Mouse (Mus musculus): Measurements from ENCODE around the gene Ptma. TPM values are rescaled to one million over a fixed set of nuclear protein-coding genes. Genes with fewer than 3 reads are reported as not detected.
"Not testable (repeated sequence)": the region's sequence is repeated elsewhere in the genome, so short reads cannot be mapped to it uniquely, and the experiment has no call there.

Gene Ptma
- polyA plus RNA-seq, 1 experiment: 915 TPM

- TF ChIP-seq POLR2A (IDR thresholded peaks at IDR 0.05; ENCODE audit: low read depth, low read length): no peak
- TF ChIP-seq CTCF (IDR thresholded peaks at IDR 0.05; ENCODE audit: extremely low read depth, insufficient read depth, insufficient read length, insufficient replicate concordance): peak; percentile 84; the same call in 1 of the 2 replicates
- Histone ChIP-seq H3K27me3 (ENCODE audit: control insufficient read depth, insufficient read depth, low read length) (no peaks in the 10 kb centered on the region), H3K27ac (ENCODE audit: insufficient read depth, low read length) (no peak overlapping the region), H3K36me3 (ENCODE audit: control insufficient read depth, insufficient read depth, low read length) (peaks cover 8% of the 10 kb centered on the region), H3K4me3 (ENCODE audit: extremely low read depth, insufficient read depth, insufficient read length) (no peak overlapping the region), H3K4me1 (ENCODE audit: control insufficient read depth, insufficient read depth, insufficient read length) (peaks cover 4% of the 10 kb centered on the region; the same call in 1 of the 2 replicates)
- DNase-seq (ENCODE audit: low read depth in 1 of 2, low spot score in 2 of 2): peak; percentile 82 to 92
- WGBS: 26% methylated on average over 11 of the region's 11 CpGs
These were observed 6.0 kb downstream of the Ptma start for GRCm38 (mm10) chr1:86532362-86533051.

- no peak overlapping the region for H3K27ac ChIP-seq (ENCODE audit: insufficient read depth, low read length)
- no peaks in the 10 kb centered on the region for H3K27me3 ChIP-seq (ENCODE audit: control insufficient read depth, insufficient read depth, low read length)
- no peak for DNase-seq (ENCODE audit: low read depth in 1 of 2, low spot score in 2 of 2)
- TF ChIP-seq CTCF (IDR thresholded peaks at IDR 0.05; ENCODE audit: extremely low read depth, insufficient read depth, insufficient read length, insufficient replicate concordance) (no peak), POLR2A (IDR thresholded peaks at IDR 0.05; ENCODE audit: low read depth, low read length) (no peak)
- 91% methylated on average over 6 of the region's 6 CpGs for WGBS
- H3K4me1 ChIP-seq (ENCODE audit: control insufficient read depth, insufficient read depth, insufficient read length): peaks cover 4% of the 10 kb centered on the region; the same call in 1 of the 2 replicates
- peaks cover 8% of the 10 kb centered on the region for H3K36me3 ChIP-seq (ENCODE audit: control insufficient read depth, insufficient read depth, low read length)
- H3K4me3 ChIP-seq (ENCODE audit: extremely low read depth, insufficient read depth, insufficient read length): no peak overlapping the region
These were observed 7.0 kb downstream of the Ptma start for GRCm38 (mm10) chr1:86533411-86534130.

DNA sequence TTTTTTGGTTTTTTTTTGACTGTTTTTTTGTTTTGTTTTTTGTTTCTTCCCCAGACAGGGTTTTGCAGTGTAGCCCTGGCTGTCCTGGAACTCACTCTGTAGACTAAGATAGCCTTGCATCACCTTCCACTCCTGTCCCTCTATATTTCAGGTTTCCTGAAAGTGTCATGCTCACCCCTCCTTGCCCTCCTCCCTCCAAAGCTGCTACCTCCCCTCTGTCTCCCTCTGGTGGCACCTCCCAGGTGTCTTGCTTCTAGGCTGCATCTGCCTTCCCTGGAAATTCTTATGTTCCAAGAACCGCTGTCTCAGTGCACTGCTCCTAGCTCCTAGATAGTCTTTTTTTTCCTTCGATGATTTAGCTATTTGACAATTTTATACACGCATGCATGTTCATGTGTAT is 11.9 kb downstream of the Ptma start:
- Histone ChIP-seq H3K36me3 (ENCODE audit: control insufficient read depth, insufficient read depth, low read length) (peaks cover 6% of the 10 kb centered on the region), H3K27ac (ENCODE audit: insufficient read depth, low read length) (no peak overlapping the region), H3K4me3 (ENCODE audit: extremely low read depth, insufficient read depth, insufficient read length) (no peak overlapping the region), H3K4me1 (ENCODE audit: control insufficient read depth, insufficient read depth, insufficient read length) (no peaks in the 10 kb centered on the region), H3K27me3 (ENCODE audit: control insufficient read depth, insufficient read depth, low read length) (no peaks in the 10 kb centered on the region)
- 91% methylated on average over 3 of the region's 3 CpGs for WGBS
- no peak for TF ChIP-seq POLR2A (IDR thresholded peaks at IDR 0.05; ENCODE audit: low read depth, low read length)
- TF ChIP-seq CTCF (IDR thresholded peaks at IDR 0.05; ENCODE audit: extremely low read depth, insufficient read depth, insufficient read length, insufficient replicate concordance): no peak
- no peak for DNase-seq (ENCODE audit: low read depth in 1 of 2, low spot score in 2 of 2)

DNA sequence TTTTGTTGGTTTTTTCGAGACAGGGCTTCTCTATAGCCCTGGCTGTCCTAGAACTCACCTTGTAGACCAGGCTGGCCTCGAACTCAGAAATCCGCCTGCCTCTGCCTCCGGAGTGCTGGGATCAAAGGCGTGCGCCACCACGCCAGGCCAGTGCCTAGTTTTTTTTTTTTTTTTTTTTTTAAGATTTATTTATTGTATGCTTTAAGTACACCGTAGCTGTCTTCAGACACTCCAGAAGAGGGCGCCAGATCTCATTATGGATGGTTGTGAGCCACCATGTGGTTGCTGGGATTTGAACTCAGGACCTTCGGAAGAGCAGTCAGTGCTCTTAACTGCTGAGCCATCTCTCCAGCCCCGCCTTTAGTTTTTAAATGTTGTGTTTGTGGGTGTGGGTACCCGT is 13.1 kb downstream of the Ptma start:
- H3K27me3 ChIP-seq (ENCODE audit: control insufficient read depth, insufficient read depth, low read length); H3K4me3 ChIP-seq (ENCODE audit: extremely low read depth, insufficient read depth, insufficient read length); H3K4me1 ChIP-seq (ENCODE audit: control insufficient read depth, insufficient read depth, insufficient read length); DNase-seq (ENCODE audit: low read depth in 1 of 2, low spot score in 2 of 2); H3K36me3 ChIP-seq (ENCODE audit: control insufficient read depth, insufficient read depth, low read length); H3K27ac ChIP-seq (ENCODE audit: insufficient read depth, low read length): not testable (repeated sequence)
- 93% methylated on average over 12 of the region's 12 CpGs for WGBS

DNA sequence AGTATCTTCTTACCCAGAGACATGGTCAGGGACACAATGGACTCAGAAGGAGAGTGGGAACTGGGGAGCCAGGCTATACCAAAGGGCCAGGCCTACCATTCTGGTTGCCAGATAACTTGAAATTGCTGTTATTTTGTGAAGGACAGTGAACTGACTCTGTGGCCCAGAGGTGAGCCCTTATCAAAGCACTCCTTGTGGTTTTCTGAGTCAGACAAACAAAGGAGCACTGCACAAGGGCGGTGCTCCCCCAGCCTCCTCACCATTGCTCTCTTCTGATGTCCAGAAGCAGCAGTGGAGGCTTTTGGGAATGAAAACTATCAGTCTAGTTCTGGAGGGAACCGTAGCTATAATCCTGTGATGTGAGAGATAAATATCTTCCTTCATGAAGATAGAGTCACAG is 16.1 kb downstream of the Ptma start:
- DNase-seq (ENCODE audit: low read depth in 1 of 2, low spot score in 2 of 2): no peak
- TF ChIP-seq CTCF (IDR thresholded peaks at IDR 0.05; ENCODE audit: extremely low read depth, insufficient read depth, insufficient read length, insufficient replicate concordance): no peak
- TF ChIP-seq POLR2A (IDR thresholded peaks at IDR 0.05; ENCODE audit: low read depth, low read length): no peak
- Histone ChIP-seq H3K27me3 (ENCODE audit: control insufficient read depth, insufficient read depth, low read length) (no peaks in the 10 kb centered on the region), H3K4me3 (ENCODE audit: extremely low read depth, insufficient read depth, insufficient read length) (no peak overlapping the region), H3K36me3 (ENCODE audit: control insufficient read depth, insufficient read depth, low read length) (peaks cover 18% of the 10 kb centered on the region), H3K27ac (ENCODE audit: insufficient read depth, low read length) (no peak overlapping the region), H3K4me1 (ENCODE audit: control insufficient read depth, insufficient read depth, insufficient read length) (no peaks in the 10 kb centered on the region)
- 83% methylated on average over 2 of the region's 2 CpGs for WGBS

- no peak for DNase-seq (ENCODE audit: low read depth in 1 of 2, low spot score in 2 of 2)
- Histone ChIP-seq H3K36me3 (ENCODE audit: control insufficient read depth, insufficient read depth, low read length) (peaks cover 18% of the 10 kb centered on the region), H3K27ac (ENCODE audit: insufficient read depth, low read length) (no peak overlapping the region), H3K4me3 (ENCODE audit: extremely low read depth, insufficient read depth, insufficient read length) (no peak overlapping the region), H3K4me1 (ENCODE audit: control insufficient read depth, insufficient read depth, insufficient read length) (no peaks in the 10 kb centered on the region), H3K27me3 (ENCODE audit: control insufficient read depth, insufficient read depth, low read length) (no peaks in the 10 kb centered on the region)
- WGBS: 92% methylated on average over 3 of the region's 3 CpGs
- TF ChIP-seq POLR2A (IDR thresholded peaks at IDR 0.05; ENCODE audit: low read depth, low read length) (no peak), CTCF (IDR thresholded peaks at IDR 0.05; ENCODE audit: extremely low read depth, insufficient read depth, insufficient read length, insufficient replicate concordance) (no peak)
These were observed 20.3 kb downstream of the Ptma start for GRCm38 (mm10) chr1:86546797-86547196.

DNA sequence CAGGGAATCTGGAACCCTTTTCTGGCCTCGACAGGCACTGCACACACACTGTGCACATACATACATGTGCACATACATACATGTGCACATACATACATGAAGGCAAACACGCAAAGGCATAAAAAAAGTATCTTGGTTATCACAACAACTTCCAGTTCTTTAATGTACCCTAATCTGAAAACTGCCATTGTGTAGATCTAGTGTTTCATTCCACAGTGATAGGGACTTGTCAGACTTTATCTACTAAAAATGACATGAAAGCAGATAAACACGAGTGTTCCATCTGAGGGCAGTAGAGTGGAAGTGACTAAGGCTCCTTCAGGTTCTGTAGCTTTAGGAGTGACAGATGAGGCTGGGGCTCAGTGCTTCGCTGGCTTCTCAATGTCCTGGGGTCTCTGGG is 24.8 kb downstream of the Ptma start:
- TF ChIP-seq CTCF (IDR thresholded peaks at IDR 0.05; ENCODE audit: extremely low read depth, insufficient read depth, insufficient read length, insufficient replicate concordance) (no peak), POLR2A (IDR thresholded peaks at IDR 0.05; ENCODE audit: low read depth, low read length) (no peak)
- Histone ChIP-seq H3K27ac (ENCODE audit: insufficient read depth, low read length) (no peak overlapping the region), H3K4me1 (ENCODE audit: control insufficient read depth, insufficient read depth, insufficient read length) (no peaks in the 10 kb centered on the region), H3K27me3 (ENCODE audit: control insufficient read depth, insufficient read depth, low read length) (no peaks in the 10 kb centered on the region), H3K36me3 (ENCODE audit: control insufficient read depth, insufficient read depth, low read length) (peaks cover 1% of the 10 kb centered on the region; the same call in 1 of the 2 replicates), H3K4me3 (ENCODE audit: extremely low read depth, insufficient read depth, insufficient read length) (no peak overlapping the region)
- 87% methylated on average over 4 of the region's 4 CpGs for WGBS
- no peak for DNase-seq (ENCODE audit: low read depth in 1 of 2, low spot score in 2 of 2)
